Mouse (Mus musculus): ENCODE data around the gene Gm3336. TPM values are rescaled to one million over a fixed set of nuclear protein-coding genes. Genes with fewer than 3 reads are reported as not detected.

Gene Gm3336
- polyA plus RNA-seq, 1 experiment from 2014 or later: not detected

DNA sequence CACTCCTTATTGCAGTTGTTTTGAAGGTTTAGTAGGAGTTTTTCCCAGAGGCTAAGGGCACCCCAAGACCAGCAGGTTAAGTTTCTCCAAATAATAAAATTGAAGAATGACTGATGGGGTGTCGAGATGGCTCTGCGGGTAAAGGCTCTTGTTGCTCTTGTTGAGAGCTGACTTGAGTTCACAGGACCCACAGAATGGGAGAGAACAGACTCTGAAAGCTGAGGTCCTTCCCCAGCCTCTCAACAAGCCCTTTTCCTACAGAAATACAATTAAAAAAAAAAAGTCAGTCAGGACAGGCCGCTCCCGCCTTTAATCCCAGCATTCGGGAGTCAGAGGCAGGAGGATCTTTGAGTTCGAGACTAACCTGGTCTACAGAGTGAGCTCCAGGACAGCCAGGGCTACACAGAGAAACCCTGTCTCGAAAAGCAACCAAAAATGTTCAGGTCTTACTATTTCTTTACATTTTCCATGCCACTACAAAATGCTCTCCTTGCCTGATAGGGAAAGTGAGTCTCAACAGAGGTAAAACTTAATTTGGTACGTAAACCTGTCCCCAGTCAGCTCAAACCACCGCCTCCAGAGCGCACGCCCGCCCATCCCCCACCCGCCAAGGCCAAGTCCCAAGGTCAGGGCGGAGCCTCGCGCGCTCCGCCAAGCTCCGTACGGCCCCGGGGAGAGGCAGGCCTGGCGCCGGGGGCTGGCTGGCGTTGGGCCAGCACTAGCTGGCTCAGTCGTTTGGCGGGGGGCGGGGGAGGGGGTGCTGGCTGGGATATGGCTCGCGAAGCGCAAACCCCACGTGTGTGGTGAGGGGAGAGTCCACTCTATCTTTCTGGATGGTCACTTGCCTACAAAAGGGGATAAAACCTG is 22.1 kb upstream of the Gm3336 start:
- peak overlapping the region; percentile 99 for H3K27ac ChIP-seq (replicated peaks)
- no peaks in the 10 kb centered on the region for H3K9me3 ChIP-seq
- ATAC-seq (ENCODE audit: low FRiP score, low read depth): no peak
- H3K9ac ChIP-seq: no peak overlapping the region; the same call in 1 of the 2 replicates
- 6% methylated on average over 30 of the region's 31 CpGs for WGBS
- peaks cover 42% of the 10 kb centered on the region for H3K4me1 ChIP-seq (replicated peaks)
- peak overlapping the region; percentile 59 for H3K4me2 ChIP-seq
- H3K4me3 ChIP-seq: peak overlapping the region; percentile 24
- no peaks in the 10 kb centered on the region for H3K36me3 ChIP-seq
- H3K27me3 ChIP-seq: no peaks in the 10 kb centered on the region

DNA sequence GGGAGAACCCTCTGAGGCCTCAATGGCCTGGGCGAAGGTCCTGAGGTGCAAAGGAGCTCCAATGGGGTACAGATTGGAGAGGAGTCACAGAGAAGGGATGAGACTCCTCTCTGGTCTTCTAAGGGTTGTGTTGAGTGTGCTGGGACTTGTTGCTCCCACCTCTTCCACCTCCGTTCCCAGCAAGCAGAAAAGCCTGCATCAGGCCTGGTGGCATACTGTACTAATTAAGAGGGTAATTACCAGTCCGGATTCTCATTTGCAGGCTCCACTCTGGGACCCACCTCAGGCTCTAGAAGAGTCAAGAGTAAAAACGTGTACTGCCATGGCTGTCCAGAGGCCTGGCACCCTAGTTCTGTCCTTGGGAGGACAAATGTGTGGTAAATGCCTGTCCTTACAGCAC is 21.4 kb upstream of the Gm3336 start:
- H3K36me3 ChIP-seq: no peaks in the 10 kb centered on the region
- H3K27ac ChIP-seq (replicated peaks): peak overlapping the region; percentile 99
- no peak overlapping the region for H3K9ac ChIP-seq
- peaks cover 43% of the 10 kb centered on the region for H3K4me1 ChIP-seq (replicated peaks)
- ATAC-seq (ENCODE audit: low FRiP score, low read depth): no peak
- peak overlapping the region; percentile 59 for H3K4me2 ChIP-seq
- no peaks in the 10 kb centered on the region for H3K27me3 ChIP-seq
- peak overlapping the region; percentile 24 for H3K4me3 ChIP-seq
- 39% methylated on average over 4 of the region's 4 CpGs for WGBS
- no peaks in the 10 kb centered on the region for H3K9me3 ChIP-seq

DNA sequence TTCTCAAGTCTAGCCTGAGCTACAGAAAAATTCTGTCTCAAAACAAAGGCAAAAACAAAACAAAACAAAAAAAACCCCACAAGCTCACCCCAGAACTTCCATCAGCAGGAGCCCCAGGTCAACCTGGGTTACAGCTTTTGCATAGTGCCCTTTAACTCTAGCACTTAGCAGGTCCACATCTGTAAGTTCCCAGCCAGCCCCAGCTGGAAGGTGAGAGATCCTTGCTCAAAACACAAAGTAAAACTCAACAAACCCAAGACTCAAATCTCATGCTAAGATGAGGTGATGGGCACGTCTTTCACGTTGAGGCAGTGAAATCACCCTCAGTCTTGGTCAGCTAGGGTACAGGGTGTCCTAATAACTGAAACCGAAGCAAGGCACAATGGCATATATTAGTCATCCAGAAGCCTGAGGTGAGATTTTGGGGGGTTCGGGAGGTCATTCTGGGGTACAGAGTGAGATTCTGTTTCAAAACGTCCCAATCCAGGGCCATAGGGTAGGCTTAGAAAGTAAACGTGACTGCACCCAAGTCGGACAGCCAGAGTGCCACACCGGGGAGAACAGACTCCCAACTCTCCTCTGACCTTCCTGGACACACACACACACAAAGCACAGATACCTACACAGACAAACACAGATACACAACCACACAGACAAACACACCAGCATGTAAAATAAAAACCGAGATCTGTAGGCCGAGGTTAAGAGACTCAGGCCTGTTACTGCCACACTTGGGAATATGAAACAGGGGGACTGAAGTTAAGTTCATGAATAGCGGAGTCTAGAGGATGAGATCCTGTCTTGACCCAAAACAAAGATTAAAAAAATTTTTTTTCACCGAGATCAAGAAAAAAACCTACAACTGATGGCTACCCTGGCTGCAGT is 20.7 kb upstream of the Gm3336 start:
- Histone ChIP-seq H3K36me3 (no peaks in the 10 kb centered on the region), H3K4me2 (peak overlapping the region; percentile 61), H3K9me3 (no peaks in the 10 kb centered on the region), H3K27ac (replicated peaks) (peak overlapping the region; percentile 99), H3K4me3 (peak overlapping the region; percentile 95), H3K27me3 (no peaks in the 10 kb centered on the region), H3K4me1 (replicated peaks) (peaks cover 48% of the 10 kb centered on the region), H3K9ac (peak overlapping the region; percentile 42; the same call in 1 of the 2 replicates)
- ATAC-seq (ENCODE audit: low FRiP score, low read depth): no peak
- 74% methylated on average over 12 of the region's 12 CpGs for WGBS

DNA sequence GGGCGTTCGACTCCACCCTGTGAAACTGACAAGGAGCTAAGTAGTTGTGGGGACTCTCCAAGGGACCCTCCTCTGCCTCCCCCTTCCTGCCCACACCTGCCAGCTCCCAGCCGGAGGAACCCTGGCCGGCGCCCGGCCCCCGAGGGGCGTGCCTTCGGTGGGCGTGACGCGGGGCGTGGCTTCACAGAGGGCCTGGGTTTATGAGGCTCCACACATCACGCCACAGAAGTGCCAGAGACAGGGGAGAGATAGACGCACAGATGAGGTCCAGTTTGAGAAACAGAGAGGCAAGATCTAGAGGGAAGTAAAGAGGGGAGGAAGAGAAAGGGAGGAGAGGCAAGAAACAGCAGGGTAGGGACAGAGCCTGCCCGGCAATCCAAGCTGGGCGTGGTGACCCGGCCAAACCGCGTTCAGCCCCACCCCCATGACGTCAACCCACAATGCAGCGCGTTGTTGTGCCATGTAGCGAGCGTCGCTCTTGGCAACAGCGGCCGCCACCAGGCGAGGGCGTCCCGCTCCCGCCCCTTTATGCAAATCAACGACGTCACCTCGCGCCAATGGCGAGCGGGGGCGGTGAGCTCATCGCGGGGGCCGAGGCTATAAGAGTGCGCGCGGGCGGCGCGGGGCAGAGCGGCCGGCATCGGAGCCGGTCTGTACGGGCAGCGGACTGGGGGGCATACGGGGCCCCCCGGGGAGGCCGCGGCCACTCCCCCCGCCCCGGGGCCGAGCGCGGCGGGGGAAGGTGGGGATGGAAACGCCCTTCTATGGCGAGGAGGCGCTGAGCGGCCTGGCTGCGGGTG is 19.8 kb upstream of the Gm3336 start, which contains the start of gene Jund:
Gene Jund, plus strand, starts transcription at position 640 of the 800 bp plus-strand sequence.
- Histone ChIP-seq H3K36me3 (no peaks in the 10 kb centered on the region), H3K4me1 (replicated peaks) (peaks cover 57% of the 10 kb centered on the region), H3K4me3 (peak within 1 kb of the TSS; percentile 95), H3K4me2 (peak within 1 kb of the TSS; percentile 61), H3K9me3 (no peaks in the 10 kb centered on the region), H3K9ac (peak within 1 kb of the TSS; percentile 100), H3K27ac (replicated peaks) (peak within 1 kb of the TSS; percentile 99), H3K27me3 (no peaks in the 10 kb centered on the region)
- WGBS: under 1% methylated on average over 65 of the region's 69 CpGs
- peak; percentile 90 for ATAC-seq (ENCODE audit: low FRiP score, low read depth)

DNA sequence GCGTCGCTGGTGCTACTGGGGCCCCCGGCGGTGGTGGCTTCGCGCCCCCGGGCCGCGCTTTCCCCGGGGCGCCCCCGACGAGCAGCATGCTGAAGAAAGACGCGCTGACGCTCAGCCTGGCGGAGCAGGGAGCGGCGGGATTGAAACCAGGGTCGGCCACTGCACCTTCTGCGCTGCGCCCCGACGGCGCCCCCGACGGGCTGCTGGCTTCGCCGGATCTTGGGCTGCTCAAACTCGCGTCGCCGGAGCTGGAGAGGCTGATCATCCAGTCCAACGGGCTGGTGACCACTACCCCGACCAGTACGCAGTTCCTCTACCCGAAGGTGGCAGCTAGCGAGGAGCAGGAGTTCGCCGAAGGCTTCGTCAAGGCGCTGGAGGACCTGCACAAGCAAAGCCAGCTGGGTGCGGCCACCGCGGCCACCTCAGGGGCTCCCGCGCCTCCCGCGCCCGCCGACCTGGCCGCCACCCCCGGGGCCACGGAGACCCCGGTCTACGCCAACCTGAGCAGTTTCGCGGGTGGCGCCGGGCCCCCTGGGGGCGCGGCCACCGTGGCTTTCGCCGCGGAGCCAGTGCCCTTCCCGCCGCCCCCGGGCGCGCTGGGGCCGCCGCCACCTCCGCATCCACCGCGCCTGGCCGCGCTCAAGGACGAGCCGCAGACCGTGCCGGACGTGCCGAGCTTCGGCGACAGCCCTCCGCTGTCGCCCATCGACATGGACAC is 19.1 kb upstream of the Gm3336 start:
- H3K27me3 ChIP-seq: no peaks in the 10 kb centered on the region
- H3K36me3 ChIP-seq: no peaks in the 10 kb centered on the region
- peak overlapping the region; percentile 61 for H3K4me2 ChIP-seq
- peak overlapping the region; percentile 99 for H3K27ac ChIP-seq (replicated peaks)
- peaks cover 63% of the 10 kb centered on the region for H3K4me1 ChIP-seq (replicated peaks)
- H3K4me3 ChIP-seq: peak overlapping the region; percentile 95
- peak overlapping the region; percentile 100 for H3K9ac ChIP-seq
- H3K9me3 ChIP-seq: no peaks in the 10 kb centered on the region
- WGBS: 0% methylated on average over 73 of the region's 89 CpGs
- peak; percentile 5; the same call in 1 of the 2 replicates for ATAC-seq (ENCODE audit: low FRiP score, low read depth)

DNA sequence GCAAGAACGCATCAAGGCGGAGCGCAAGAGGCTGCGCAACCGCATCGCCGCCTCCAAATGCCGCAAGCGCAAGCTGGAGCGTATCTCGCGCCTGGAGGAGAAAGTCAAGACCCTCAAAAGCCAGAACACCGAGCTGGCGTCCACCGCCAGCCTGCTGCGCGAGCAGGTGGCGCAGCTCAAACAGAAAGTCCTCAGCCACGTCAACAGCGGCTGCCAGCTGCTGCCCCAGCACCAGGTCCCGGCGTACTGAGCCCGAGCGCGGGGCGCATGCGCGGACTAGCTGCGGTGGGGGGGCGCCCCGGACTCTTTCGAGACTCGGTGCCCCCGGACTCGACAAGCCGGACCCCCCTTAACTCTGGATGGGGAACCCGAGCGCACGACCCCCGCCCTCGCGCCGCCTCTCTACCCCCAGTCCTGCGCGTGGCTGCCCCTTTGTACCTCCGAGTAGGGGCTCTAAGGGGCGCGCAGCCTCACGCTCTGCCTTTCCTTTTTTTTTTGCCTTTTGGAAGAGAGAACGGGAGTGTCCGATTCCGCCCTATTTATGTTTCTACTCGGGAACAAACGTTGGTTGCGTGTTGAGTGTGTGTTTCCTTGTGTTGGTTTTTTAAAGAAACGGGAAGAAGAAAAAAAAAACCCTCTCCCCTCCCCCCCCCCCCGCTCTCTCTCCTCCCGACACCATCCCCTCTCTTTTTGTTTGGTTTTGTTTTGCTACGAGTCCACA is 18.3 kb upstream of the Gm3336 start:
- WGBS: under 1% methylated on average over 59 of the region's 59 CpGs
- Histone ChIP-seq H3K27me3 (no peaks in the 10 kb centered on the region), H3K27ac (replicated peaks) (peak overlapping the region; percentile 99), H3K4me3 (peak overlapping the region; percentile 95), H3K4me1 (replicated peaks) (peaks cover 63% of the 10 kb centered on the region), H3K36me3 (no peaks in the 10 kb centered on the region), H3K9me3 (no peaks in the 10 kb centered on the region), H3K4me2 (peak overlapping the region; percentile 61), H3K9ac (peak overlapping the region; percentile 100)
- 0 out of 2 replicates have a peak, but pooled peaks have one; percentile 10 for ATAC-seq (ENCODE audit: low FRiP score, low read depth)

DNA sequence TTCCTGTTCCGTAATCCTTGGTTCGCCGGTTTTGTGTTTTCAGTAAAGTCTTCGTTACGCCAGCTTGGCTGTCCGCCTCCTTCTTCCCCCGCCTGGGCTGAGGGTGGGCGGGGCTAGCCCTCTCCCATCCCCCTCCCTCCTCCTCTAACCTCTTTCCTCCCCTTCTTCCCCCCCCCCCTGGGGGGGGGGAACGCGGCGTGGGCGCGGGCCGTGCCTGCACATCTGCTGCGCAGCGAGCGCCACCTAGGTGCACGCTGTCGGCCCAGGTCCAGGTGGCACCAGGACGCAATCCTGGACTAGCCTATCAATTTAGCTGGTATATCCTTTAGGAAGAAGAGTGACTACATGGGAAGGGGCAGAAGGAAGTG is 17.8 kb upstream of the Gm3336 start:
- peak overlapping the region; percentile 61 for H3K4me2 ChIP-seq
- H3K36me3 ChIP-seq: no peaks in the 10 kb centered on the region
- H3K9me3 ChIP-seq: no peaks in the 10 kb centered on the region
- peak; percentile 28 for ATAC-seq (ENCODE audit: low FRiP score, low read depth)
- H3K4me1 ChIP-seq (replicated peaks): peaks cover 60% of the 10 kb centered on the region
- 1% methylated on average over 20 of the region's 20 CpGs for WGBS
- H3K27ac ChIP-seq (replicated peaks): peak overlapping the region; percentile 99
- H3K27me3 ChIP-seq: no peaks in the 10 kb centered on the region
- H3K4me3 ChIP-seq: peak overlapping the region; percentile 95
- peak overlapping the region; percentile 100 for H3K9ac ChIP-seq

DNA sequence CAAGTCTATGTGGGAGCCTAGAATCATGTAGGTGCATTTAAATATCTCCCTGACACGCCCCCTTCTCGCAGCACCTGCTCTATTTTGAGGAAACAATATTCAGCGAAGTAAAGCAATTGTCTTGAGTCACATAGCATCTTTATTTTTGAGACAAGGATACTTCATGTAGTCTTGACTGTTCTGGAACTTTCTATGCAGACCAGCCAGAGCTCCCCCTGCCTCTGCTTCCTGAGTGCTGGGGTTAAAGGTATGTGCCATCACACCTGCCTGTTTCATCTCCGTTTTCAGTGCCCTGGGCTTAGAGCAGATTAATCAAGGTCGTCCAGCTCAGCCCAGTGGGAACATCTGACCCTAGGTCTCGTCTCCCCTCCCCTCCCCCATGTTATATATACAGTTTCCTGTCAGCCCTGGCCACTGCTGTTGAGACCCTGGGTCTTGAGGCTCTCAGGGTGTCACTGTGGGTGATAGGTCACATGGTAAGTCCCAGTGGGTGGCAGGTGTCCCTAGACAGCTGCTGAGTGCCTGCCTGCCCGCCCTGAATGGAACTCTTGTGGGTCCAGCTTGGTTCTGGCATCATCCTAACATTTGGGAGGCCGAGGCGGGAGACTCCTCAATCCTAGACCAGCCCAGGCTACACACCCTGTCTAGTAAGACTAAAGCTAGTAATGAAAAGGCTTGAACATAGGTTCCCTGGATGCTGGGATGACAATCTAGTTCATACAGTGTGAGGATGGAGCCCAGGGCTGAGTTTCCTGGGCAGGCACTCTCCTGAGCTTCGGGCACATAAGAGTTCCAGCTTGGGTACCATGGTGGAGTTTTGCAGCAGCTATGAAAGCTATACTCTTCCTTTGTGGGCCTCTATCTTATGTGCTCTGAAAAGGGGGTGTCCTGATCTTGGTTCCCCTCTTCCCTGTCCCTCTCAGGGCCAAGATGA is 17.0 kb upstream of the Gm3336 start:
- H3K4me2 ChIP-seq: peak overlapping the region; percentile 61
- H3K4me1 ChIP-seq (replicated peaks): peaks cover 53% of the 10 kb centered on the region
- H3K9ac ChIP-seq: peak overlapping the region; percentile 100
- H3K27me3 ChIP-seq: no peaks in the 10 kb centered on the region
- no peaks in the 10 kb centered on the region for H3K36me3 ChIP-seq
- no peaks in the 10 kb centered on the region for H3K9me3 ChIP-seq
- WGBS: 50% methylated on average over 10 of the region's 10 CpGs
- no peak for ATAC-seq (ENCODE audit: low FRiP score, low read depth)
- peak overlapping the region; percentile 95 for H3K4me3 ChIP-seq
- peak overlapping the region; percentile 99 for H3K27ac ChIP-seq (replicated peaks)

DNA sequence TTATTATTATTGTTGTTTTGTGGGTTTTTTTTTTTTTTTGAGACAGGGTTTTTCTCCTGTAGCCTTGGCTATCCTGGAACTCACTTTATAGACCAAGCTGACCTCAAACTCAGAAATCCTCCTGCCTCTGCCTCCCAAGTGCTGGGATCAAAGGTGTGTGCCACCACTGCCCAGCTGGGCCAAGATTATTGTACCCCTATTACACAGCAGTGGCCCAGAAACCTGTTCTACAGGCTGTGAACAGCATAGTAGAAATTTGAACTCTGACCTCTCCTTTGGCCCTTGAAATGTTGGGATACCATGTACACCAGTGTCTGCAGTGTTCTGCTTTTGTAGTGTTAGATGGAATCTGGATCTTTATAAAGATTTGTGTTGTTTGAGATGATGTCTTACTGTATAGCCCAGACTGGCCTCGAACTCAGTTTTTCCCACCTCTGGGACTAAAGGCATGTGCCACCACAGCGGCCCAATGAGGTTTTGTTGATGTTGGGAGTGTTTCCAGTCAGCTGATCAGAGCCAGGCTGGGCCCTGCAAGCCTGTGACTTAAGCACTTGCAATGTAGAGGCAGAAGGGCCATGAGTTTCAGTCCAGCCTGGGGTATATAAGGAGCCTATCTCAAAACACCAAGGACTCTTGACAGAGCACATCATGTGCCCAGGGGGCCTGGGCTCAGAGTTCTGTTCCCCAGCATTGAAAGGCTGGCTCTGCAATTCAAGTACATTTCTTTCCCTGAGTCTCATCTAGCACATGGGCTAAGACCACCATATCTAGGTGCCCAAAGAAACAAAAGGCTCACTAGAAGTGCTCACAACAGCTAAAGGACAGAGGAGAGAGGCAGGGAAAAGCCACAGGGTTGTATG is 16.1 kb upstream of the Gm3336 start:
- no peak for ATAC-seq (ENCODE audit: low FRiP score, low read depth)
- Histone ChIP-seq H3K9ac (no peak overlapping the region), H3K4me1 (replicated peaks) (peaks cover 44% of the 10 kb centered on the region), H3K4me3 (peak overlapping the region; percentile 95; the same call in 1 of the 2 replicates), H3K27me3 (no peaks in the 10 kb centered on the region), H3K9me3 (no peaks in the 10 kb centered on the region), H3K36me3 (no peaks in the 10 kb centered on the region), H3K27ac (replicated peaks) (peak overlapping the region; percentile 47), H3K4me2 (peak overlapping the region; percentile 61)
- 89% methylated on average over 2 of the region's 2 CpGs for WGBS

Data from hindbrain, embryonic 15.5 days (tissue).